Mouse (Mus musculus) ovary, postnatal 10 days (tissue): ENCODE measurements at regions not wholly inside any gene's neighbourhood (a gene's known extent, or its start where the extent isn't known, plus 50 kb on each side); places are given as distances from the start of the nearest gene placed in this dataset.

Source experiments
- DNase-seq: peaks from one replicate; pipeline ENCODE4 v3.0.0; 2022; ENCODE audit warnings: low spot score

GRCm38 (mm10) chr6:111621684-111622480 is 651.7 kb upstream of the Lmcd1 start:
- DNase-seq: no peak

DNA sequence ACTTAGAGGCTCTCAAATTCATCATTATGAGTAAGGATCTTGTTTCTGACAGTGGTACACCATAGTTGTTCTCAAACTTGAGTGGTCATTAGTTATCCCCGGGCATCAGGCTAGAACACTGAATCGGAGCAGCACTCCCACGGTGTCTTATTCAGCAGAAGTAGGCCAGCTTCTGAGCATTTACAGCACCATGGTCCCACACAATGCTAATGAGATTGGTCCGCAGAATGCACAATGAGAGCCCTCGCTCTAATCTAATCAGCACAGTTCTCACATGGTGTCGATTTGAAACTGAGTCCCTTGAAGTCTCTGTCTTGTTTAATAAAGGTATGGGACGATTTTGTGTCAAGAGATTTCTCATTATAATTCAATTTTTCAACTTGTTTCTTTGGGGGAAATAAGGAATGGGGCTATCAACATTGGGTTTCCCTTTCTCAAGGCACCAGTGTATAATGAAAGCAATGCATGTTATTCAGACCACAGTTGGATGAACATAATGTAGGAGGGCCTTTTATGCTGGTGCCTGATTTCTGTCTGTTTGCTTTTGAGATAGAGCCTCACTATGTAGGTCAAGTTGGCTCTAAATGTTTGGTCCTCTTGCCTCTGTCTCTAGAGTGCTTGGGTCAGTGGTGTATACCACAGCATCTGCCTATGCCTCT is 650.9 kb upstream of the Lmcd1 start:
- DNase-seq: no peak

GRCm38 (mm10) chr6:111623140-111623497 is 650.4 kb upstream of the Lmcd1 start:
- no peak for DNase-seq

DNA sequence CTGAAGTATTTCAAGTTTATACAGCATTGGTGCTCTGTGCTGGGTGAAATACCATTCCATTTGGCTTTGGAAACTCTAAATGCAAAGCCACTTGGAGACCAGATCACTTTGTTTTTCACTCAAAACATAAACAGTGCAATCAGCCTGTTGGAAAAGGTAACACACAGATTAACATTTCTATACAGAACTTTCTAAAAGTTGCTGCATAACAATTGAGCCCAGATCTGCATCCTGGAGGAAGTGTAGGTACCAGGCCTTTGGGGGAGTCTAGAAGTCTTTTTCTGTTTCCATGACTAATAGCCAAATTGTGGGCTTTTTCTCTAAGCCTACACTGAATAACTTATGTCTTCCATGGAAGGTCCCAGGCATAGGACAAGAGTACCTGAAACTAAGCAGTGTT is 648.1 kb upstream of the Lmcd1 start:
- no peak for DNase-seq

DNA sequence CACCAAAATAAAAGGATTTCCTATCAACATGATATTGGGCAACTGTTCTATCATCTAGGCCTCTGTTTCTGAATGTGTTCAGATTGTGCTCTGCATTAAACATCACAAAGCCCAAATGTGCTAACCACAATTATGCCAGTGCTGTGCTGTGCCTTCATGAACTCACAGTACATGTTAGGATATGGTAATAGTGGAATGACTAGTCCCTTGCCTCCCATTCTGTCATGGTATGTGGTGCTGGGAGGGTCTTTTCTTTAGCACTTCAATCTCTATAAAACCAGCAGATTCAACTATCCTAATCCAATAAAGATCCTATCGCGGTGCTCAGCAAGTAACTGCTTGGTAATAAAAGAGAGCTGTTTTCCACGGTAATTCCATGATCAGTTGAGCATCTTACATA is 620.8 kb upstream of the Lmcd1 start:
- DNase-seq: no peak

- no peak for DNase-seq
Observed at GRCm38 (mm10) chr6:111659957-111660356, 613.6 kb upstream of the Lmcd1 start.

DNA sequence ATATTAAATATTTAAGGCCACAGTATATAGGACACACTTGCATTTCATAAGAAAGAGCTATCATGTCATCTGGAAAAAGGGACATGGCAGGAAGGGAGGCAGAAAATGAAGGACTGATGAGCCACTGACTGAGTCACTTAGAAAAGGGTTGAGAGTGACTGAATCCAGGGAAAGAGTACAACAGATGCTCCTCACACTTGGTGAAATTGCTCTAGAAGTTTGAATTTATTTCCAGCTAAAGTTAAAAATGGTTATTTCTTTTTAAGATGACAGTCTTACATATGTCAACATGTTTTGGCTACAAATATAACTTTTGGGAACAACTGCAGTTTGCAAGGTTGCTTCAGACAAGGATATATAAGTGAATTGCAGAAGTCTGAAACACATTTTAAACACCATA is 609.0 kb upstream of the Lmcd1 start:
- no peak for DNase-seq

- DNase-seq: no peak
Observed at GRCm38 (mm10) chr6:111684911-111685310, 588.6 kb upstream of the Lmcd1 start.

DNA sequence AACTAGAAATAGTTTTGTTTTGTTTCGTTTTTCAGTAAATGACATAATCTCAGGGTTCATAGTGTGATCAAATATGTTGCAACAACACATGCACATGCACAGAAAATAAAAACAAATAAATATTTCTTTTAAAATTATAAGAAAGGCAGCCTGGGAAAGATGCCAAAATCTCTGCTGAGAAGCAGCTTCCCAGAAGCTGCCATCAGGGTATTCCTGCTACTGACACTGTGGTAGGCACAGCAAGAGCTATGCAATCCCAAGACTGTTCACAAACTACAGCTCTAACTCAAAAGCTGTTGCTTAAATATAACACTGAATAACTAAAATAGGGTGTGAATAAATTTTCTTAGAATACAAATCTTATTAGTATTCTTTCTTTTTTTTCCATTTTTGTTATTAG is 570.7 kb upstream of the Lmcd1 start:
- no peak for DNase-seq

- no peak for DNase-seq
Observed at GRCm38 (mm10) chr6:111708277-111708676, 565.3 kb upstream of the Lmcd1 start.

- DNase-seq: no peak
Observed at GRCm38 (mm10) chr6:111725969-111726368, 547.6 kb upstream of the Lmcd1 start.

DNA sequence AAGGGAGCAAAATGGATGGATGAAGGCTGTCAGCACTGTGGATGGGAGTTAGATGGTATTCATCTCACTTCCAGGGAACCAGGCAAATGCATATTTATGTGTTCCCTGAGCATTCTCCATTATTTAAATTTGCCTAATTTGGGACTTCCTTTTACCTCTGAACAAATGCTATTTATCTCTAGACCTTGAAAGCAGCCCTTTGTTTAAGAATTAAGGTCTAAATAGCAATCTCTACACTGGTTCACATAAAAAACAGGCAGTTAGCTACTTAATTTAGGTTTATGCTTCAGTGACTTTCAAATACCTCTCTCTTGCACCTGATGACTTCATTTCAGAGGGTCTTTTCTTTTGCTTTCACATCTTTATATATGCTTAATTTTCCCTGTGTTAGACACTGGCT is 543.2 kb upstream of the Lmcd1 start:
- DNase-seq: no peak

DNA sequence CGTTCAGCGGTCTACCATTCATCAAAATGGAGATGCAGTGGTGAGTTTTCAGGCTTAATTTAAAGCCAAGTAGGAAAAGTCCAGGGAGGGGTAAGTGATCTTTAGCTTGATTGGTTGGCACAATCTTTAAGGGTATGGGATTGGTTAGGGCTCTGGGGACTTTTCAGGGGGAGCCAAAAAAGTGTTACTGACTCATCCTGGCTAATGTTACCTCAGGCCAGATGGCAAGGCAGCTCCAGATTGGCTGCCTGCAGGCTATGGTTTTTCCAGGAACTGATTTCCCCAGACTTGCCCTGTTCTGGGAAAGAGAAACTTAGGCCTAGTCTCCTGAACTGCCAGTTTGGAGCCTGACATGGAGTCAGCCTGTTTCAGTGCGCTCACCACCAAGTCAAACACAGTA is 539.6 kb upstream of the Lmcd1 start:
- no peak for DNase-seq

GRCm38 (mm10) chr6:111738983-111739382 is 534.6 kb upstream of the Lmcd1 start:
- no peak for DNase-seq

- DNase-seq: no peak
Observed at GRCm38 (mm10) chr6:111781710-111782481, 491.7 kb upstream of the Lmcd1 start.

DNA sequence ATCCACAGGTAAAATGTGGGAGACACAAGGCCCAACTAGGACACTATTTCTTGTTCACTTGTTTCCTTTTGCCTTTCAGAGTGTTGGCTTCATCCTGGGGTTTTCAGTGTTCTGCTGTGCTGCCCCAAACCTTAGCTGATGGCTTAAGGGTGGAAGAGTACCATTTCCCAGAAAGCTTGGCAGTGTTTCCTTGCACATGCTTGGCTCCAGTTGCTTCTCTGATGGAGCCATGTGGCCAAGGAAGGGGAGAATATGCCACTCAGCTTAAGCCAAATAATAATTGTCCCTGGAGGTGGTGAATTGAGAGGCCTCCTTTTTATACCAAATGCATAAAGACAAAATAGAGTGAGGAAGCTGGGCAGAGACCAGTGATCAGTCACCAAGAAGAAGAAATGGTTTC is 464.9 kb upstream of the Lmcd1 start:
- DNase-seq: no peak

DNA sequence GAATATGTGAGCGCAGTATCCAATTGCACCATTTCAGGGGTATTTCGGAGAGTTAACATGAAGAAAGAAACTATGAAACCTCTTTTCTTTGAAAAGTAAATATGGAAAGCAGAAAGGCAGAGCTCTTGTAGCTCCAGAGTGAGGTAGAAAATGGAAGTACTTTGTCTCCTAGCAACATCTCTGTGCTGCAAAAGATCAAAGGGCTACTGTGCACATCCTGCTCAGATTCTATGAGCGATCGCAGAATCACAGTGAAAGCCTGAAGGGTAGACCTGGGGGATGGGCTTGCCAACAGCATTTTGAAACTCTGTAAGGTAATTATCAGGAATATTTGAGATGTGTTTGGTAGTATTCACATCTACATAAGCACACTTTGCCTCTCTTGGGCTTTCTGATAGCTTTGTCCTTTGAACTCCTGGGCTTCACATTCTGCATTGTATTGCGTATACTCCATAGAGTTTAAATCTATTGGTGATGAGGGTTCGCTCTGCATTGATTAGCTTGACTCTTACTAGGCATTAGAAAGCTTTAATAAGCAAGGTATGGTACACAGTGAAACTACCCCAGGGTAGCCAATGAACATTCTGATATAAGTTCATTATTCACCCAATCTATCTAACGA is 459.5 kb upstream of the Lmcd1 start:
- DNase-seq: no peak

DNA sequence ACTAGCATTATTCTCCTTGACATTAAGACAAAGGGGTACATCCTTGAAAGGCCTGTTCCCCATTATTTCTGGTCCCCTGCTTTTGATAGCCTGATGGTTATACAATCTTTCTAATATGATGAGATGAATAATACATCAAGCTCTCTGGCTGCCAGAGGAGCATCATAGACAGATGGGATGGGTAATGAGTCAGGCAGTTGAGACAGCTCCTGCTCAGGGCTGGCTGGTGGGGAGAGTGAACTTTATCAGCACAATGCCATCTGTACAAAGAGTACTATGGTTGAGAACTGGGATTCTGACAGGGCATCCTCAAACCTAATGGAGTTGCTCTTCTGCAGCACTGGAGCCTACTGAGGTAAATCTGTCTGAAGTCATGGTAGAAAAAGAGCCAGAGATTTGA is 458.4 kb upstream of the Lmcd1 start:
- DNase-seq: no peak

DNA sequence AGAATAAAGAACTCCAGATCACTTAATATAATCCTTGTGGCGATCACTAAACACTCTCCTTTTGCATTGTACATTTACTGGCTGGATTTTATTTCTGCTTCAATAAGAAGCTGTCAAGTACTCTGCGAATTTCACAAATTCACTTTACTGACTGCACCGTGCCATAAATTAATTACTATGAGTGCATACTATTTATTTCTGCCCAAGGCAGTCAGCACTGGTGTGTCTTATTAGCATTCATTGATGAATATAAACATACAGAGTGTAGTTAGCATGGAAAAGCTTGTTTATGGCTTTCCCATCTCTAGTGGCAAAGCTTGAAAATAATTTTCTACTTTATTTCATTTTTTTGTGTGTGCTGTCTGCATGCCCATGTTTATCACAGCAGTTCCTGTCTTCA is 453.3 kb upstream of the Lmcd1 start:
- no peak for DNase-seq

- no peak for DNase-seq
Observed at GRCm38 (mm10) chr6:111844321-111844835, 429.2 kb upstream of the Lmcd1 start.

- no peak for DNase-seq
Observed at GRCm38 (mm10) chr6:111866101-111866598, 407.4 kb upstream of the Lmcd1 start.

- DNase-seq: no peak
Observed at GRCm38 (mm10) chr6:111882557-111882956, 391.0 kb upstream of the Lmcd1 start.
